Mouse (Mus musculus): Measurements from ENCODE around the gene Cipc. TPM values are rescaled to one million over a fixed set of nuclear protein-coding genes. Genes with fewer than 3 reads are reported as not detected.

Gene Cipc
- 12.0 and 12.9 TPM in 2 replicates for total RNA-seq (2015)
- total RNA-seq (2017), result 8.9 and 11.0 TPM in 2 replicates

DNA sequence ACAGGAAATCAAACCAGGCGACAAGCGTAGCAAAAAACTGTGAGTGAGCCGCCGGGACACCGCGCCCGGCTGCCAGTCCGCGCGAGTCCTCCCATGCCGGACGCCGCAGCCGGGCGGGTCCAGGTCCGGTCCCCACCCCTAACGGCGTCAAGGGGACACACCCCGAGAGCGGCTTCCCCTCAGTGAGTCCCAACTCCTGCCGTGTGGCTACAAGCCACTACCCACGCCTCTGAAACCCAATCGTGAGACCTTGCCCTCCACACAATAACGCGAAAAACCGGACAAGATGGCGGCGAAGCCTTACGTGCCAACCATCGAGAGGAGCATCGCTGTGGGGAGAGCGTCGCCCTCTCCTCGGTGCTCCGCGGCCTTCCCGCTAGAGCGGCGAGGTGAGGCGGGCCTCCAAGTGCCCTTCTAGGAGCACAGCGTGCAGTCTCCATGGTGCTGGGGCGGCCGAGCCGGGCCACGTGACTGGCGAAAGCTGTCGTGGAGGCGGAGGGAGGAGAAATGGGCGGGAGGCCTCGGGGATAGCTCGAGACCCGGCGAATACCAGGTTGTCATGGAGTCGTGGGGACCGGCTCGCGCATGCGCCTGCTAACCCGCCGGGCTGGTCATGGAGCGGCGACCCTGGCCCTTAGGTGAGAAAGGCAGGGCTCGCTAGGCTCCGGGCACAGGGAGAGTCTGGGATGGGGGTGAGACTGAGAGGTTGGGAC, at the start of gene Cipc:
Gene Cipc (plus strand): TSS at position 182 of the 713 bp plus-strand sequence.
- peak; percentile 83 for ATAC-seq (ENCODE audit: poor library complexity, severe bottlenecking)

DNA sequence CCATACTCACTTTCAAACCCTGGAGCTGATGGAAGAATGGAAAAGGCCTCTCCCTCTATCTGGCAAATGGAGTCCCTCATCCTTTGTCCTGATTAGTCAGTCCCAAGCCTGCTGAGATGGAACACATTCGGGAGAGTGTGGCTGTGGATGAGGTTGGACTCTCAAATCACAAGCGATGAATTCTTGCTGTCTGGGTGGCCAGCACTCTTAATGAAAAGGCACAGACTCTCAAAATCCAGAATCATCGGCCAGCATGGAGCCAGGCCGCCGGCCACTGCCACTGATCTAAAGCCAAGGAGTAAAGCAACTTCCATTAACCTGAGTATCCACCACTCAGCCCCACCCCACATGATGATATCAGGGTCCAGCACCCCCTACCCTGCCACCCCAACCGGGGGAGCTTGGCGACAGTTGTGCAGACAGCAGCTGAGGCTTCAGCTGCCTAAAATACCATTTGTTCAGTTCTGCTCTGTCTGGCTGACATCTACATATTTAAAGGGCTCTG, 49.0 kb upstream of the Cipc start:
- ATAC-seq (ENCODE audit: poor library complexity, severe bottlenecking), result no peak

DNA sequence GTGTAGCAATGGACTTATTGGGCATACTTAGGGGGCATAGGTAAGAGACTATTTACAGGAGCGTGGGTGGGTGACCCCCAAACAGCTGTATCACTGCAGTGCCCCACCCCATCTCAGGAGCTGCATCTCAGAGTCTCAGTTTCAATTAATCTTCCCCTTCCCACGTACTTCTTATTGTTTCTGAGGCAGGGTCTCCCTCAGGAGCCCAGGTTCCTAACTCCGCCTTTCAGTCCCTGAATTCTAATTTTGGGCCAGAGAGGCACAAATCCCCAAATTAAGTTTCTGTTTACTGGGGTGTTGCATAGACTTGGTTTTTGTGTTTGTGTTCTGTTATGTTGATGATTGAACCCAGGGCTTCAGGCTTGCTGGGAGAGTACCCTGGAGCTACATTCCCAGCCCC, 48.4 kb upstream of the Cipc start:
- ATAC-seq (ENCODE audit: poor library complexity, severe bottlenecking), result no peak

DNA sequence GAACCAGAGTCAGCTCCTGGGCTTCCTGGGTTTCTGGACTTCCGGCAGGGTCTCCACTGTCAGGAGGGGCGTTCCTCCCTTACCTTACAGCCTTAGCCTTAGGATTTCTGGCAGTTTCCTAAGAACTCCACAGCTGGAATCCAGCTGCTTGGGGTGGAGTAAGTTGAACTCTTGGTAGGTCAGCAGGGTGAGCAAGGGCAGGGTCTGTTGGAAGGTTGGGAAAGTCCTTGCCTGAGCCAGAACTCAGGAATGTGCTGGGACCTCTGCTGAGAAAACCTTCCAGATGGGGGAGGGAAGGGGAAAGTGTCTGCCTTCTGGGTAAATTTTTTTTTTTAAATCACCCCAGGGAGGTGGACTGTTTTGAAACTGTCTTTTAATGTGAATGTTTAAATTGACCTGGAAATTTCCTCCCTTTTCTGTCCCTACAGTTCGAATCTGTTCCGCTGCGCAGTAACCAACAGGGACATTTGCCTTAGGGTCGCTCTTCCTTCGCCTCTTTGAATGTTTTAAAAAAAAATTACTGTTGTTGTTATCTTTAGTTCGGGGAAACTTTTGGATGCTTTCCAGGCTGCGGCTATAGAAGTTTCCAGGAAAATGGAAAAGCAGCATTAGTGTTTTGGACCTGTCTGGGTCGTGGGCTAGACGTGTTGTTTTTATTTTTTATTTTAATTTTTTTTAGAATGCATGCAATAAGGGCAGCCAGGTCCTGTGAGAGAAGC, 47.2 kb upstream of the Cipc start:
- no peak for ATAC-seq (ENCODE audit: poor library complexity, severe bottlenecking)

DNA sequence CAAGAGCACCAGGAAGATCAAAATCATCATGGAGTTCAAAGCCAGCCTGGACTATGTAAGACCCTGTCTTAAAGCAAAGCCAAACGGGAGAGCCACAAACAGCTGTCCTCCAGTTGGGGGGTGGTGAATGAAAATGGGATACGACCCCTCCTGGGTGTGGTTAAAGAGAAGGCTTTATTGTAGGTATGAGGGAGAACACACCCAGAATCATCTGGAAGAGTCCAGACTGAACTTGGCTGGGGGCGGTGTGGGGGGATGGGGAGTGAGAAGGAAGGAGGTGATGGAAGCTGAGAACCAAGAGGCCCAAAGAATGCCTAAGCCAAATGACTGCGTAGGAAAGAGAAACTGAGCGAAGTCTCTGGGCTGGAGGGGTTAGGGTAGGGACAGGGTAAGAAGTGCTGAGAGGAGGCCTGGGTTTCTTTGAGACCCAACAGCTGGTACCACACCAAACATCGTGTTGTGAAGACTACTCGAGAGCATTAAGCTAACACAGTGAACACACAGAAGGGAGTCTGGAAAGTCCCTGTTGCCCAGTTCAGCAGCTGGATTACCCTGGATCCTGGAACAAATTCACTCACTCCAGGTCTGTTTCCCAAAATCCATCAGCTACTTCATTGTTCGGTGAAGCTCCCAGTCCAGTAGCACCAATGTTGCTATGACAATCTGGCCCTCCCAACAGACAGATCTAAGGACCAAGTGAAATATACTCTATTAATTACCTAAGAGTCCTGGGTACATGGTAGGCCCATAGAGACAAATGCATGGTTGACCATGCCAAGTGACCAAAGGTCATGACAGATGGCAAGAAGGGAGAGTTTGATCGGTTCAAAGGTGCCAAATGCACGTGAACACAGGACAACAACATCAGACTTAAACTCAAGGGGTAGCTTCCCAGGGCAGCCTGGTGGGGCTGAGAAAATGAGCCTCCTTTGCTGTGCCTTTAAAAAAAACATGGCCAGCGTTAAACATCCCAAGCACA, 42.7 kb upstream of the Cipc start:
- no peak for ATAC-seq (ENCODE audit: poor library complexity, severe bottlenecking)

DNA sequence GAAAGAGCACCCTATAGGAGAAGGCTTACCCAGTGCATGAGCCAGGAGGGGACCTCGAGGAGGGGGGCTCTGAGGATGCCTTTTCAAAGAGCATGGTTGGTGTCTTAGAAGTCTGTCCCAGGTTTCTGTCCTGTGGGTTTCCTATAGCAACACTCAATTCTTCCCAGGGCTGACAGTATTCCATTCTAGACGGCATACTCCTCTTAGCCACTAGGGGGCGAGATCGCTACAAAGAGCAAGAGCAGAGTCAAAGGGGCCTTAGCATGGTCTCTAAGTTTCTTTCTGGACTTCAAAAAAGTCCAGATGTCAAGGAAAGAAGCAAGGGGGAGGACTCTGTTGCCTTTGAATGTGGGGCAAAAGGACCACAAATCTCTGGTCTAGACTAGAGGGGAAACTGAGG, 41.6 kb upstream of the Cipc start:
- ATAC-seq (ENCODE audit: poor library complexity, severe bottlenecking), result 0 out of 2 replicates have a peak, but pooled peaks have one; percentile 48

DNA sequence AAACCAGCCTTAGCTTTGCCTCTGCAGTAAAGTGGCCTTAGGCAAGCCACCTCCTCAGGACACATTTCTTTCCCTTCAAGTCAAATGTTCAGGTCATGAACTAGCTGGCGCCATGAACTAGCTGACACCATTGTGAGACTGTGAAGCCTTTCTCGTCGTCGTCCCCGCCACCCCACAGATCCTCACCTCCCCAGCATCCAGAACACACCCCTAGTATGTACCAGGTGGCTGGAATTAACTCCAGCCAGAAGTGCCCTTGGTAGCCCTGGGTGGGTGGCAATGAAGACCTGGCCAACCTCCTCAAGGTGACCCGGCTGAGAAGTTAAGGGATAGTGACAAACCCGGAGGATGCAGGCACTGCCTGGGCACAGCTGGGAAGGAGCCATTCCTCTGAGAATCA, 41.0 kb upstream of the Cipc start:
- ATAC-seq (ENCODE audit: poor library complexity, severe bottlenecking), result no peak

DNA sequence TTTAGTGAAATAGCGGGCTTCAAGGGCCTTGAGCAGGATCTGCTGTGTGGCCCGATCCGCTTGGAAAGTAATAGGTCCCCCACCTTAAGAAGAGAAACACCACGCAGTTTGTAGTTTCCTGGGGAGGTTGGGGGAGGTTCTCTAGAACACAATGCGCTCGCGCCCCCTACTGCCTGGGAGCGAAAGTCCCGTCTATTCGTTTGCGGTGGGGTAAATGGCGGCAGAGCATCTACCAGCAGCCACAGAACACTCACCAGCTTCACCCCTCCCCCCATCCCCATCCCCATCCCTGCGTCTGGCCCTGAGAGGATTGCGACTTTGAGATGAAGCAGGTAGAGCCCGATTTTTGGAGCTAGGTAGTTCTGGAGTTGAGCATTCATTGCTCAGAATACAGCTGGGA, 40.4 kb upstream of the Cipc start:
- ATAC-seq (ENCODE audit: poor library complexity, severe bottlenecking), result peak; percentile 98

DNA sequence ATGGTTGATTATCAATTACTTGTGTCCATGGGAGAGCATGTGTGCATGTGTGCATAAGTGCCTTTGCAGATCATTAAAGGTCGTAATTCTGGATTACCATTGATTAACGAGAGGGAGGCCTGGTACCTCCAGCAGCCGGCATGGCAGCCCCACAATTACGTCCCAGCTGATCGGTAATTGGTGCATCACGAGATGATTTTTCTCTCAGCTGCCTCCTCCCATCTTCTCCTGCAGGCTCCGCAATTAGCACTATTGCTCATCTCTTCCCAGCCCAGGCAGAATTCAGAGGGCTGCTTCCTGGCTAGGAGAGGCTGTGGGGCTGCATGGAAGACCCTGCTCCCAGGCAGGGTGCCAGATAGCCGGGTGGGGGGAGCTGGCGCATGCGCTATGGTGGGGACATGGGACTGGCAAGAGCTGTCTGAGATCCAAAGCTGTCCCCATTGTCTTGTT, 35.3 kb upstream of the Cipc start:
- no peak for ATAC-seq (ENCODE audit: poor library complexity, severe bottlenecking)

DNA sequence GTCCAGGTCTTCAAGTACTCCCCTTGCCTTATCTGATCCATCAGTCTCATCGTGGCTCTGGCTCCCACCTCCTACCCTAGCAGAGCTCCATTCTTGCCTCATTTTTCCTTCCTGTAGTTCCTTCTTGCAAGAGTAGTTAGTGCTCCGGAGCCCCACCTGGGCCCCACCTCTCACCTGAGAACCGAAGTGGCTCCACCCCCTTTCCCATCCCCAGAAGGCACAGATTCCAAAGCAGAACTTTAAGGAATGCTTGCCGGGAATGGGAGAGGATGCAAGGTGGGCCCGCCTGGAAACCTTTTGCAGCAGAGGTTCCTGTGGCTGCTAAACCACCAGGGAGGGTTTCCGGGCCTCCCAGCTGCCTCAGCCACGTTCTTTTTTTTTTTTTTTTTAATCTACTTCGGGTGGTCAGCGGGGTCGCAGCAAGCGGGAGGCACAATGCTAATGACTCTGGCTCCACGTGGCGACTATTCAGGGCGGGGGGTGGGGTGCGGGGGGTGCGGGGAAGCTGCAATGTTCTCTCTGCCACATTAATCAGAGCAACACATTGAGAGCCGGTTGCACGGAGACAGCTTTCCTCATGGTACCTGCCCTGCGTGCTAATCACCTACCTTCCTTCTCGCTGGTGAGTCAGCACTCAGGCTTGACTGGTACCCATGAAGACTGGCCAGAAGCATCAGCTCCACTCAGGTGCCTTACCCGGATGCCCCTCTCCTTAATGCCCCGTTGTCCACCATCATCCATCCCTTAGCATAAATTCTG, 34.3 kb upstream of the Cipc start:
- no peak for ATAC-seq (ENCODE audit: poor library complexity, severe bottlenecking)

DNA sequence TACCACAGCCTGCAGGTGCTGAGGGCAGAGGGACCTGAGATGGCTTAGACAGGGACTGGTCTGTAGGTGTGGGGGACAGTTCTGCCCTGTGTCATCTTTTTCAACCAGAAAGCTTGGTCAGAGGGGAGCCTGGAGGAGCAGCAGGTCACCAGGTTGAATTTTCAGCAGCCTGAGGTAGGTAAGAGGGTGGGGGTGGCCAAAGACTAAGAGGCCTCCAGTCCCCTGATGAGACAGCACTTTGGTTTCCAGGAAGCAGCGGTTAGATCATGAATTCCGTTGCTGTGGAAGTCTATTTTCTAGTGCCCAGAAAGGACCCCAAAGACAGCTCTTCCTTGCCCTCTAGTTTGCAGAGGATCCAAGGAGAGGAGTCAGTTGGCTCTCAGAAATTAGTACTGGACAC, 32.5 kb upstream of the Cipc start:
- peak; percentile 43 for ATAC-seq (ENCODE audit: poor library complexity, severe bottlenecking)

DNA sequence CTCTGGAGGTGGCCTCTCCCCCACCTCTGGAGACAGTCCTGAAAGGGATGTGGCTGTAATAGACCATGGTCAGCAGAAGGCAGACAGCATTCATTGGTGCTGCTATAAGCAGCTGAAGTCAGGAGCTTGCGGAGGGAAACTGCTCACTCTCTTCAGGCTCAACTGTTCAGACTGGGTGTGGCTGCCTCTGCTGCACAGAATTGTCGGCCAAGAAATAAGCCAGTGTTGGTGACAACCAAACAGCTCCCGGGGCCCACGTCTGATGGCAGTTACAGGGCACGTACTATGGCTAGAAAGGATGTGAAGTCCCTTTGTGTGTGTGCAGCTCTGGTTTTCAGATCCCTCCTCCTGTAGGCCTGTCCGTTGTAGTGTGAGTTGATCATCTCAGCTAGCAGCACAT, 32.1 kb upstream of the Cipc start:
- ATAC-seq (ENCODE audit: poor library complexity, severe bottlenecking), result peak; percentile 40; the same call in 1 of the 2 replicates

DNA sequence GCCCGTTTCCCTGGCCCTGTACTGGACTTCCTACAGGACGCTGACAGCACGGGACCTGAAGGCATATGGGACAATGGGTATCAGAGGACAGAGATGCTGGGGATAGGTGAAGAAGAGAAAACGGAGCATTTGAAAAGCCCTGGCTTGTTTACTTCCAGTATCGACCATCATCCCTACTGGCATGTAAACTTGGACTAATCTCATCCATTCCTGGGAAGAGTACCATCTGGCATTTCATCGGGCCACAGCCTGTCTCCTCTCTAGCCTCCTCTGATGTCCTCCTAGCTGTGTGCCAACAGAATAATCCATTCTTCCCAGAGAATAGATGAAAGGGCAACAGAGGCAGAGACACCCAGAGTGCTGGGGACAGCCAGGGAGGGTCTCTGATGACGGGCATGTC, 31.2 kb upstream of the Cipc start:
- no peak for ATAC-seq (ENCODE audit: poor library complexity, severe bottlenecking)

DNA sequence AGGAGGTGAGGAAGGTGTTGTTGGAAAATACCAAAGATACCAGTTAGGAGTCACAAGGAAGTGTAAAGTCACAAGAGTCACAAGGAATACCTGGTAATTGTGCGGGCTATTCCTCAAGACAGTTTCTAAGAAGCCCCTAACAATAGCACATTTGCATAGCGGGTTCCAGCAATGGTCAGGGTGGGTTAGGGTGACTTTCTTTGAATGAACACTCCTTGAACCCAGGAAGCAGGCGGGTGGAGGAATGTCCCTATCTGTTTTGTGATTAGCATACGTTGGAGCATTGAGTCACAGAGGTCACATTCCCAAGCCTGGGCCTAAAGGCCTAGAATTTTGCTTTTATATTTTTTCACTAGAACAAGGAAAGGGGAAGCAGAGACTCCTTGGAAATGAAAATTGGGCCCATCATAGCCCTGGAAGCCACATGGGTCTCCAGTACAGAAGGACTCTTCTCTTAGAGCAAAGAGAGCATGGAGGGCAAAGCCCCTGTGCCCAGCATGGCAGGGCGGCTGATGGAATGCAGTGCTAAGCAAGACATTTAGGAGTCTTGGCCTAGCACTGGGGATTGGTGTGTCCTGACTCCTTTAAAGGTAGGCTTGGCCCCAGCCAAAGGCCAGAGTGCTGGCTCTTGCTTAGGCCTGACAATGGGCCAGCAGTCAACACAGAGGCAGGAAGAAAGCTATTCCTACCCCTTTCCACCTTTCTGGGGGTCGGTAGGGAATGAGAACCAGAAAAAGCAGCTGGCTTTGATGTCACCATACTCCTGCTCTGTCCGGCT, 29.9 kb upstream of the Cipc start:
- no peak for ATAC-seq (ENCODE audit: poor library complexity, severe bottlenecking)

DNA sequence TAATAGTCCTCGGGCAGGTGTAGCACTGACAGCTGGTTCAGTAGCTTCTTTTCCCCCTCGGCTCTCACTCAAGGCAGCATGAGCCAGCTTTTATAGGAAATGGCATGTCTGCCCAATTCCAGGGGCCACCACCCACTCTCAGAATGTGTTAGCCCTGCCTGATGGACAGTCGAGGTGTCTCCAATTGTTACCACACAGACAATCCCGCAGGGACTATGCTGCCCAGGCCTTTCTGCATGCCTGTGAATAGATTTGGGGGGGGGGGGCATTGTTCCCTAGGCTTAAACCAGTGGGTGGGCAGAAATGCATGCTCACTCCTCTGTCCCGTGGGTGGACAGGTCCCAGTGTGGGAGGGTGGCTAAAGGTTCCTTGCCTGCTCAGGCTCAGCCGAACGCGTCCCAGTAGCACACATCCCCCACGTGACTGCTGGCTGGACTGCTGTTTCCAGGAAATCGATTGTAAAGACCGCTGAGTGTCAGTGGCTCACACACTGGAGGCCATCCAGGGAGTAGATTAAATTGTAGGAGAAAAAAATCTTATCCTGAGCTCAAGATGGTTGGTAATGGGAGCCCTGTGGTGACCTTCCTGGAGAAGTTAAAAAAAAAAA, 28.4 kb upstream of the Cipc start:
- no peak for ATAC-seq (ENCODE audit: poor library complexity, severe bottlenecking)

DNA sequence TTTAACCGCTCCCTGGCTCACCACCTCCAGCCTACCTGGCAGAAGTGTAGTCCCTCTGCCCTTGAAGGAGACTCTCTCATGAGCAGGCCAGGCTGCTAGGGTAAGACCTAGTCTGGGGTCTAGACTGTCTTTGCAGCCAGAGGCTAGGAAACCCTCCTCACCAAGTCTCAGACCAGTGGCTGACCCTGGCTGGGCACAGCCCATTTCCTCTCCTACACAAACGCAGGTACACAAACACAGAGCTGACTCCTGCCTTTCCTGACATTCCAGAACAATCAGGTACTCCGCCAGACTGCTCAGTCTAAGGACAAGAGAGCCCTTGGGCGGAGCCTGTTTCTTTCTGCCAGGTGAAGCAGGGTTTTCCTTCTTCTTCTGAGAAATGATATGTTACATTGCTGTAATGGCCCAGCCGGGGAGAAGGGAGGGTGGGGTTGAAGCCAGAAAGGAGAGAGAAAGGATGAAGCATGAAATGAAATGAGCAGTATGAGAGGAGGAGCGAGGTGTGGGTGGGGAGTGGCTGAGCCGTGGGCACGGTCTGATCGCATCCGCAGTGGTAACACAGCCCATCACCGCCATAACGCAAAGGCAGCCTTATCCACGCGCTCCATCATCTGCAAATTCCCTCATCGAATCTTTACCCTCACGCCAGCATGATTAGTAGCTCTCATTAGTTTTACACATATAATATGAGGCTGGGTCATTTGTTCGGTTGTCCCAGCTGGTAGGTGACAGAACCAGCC, 27.7 kb upstream of the Cipc start:
- ATAC-seq (ENCODE audit: poor library complexity, severe bottlenecking), result no peak

DNA sequence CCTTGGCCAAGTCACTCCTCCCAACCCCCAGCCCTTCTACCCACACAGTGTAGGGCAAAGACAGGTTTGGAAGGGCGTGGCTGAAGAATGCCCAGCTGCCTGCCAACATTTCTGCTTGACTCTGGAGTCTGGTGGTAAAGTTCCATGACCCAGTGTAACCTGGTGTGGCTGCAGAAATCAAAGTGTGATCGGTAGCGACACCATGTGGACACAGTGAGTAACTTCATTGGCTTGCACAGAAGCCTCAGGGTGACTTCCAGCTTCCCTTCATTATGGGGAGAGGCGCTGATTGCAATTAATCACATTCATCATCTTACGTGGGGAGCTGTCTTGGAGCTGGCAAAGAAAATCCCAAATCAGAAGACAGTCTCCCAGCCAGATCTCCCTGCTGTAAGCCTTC, 23.0 kb upstream of the Cipc start:
- peak; percentile 95 for ATAC-seq (ENCODE audit: poor library complexity, severe bottlenecking)
